Mouse (Mus musculus): ENCODE results near the gene Cdc20. TPM values are rescaled to one million over a fixed set of nuclear protein-coding genes. Genes with fewer than 3 reads are reported as not detected.

The Cdc20 gene
- total RNA-seq, 1 experiment from 2014 or later: 63.3 TPM

GRCm38 (mm10) chr4:118387316-118387715 is 49.8 kb downstream of the Cdc20 start:
- no peak for ATAC-seq (replicated peaks in 1 of 2; ENCODE audit: insufficient read depth in 1 of 2, low FRiP score in 2 of 2, low TSS enrichment in 1 of 2, low read depth in 1 of 2, poor library complexity in 2 of 2, severe bottlenecking in 2 of 2)

- ATAC-seq (replicated peaks in 1 of 2; ENCODE audit: insufficient read depth in 1 of 2, low FRiP score in 2 of 2, low TSS enrichment in 1 of 2, low read depth in 1 of 2, poor library complexity in 2 of 2, severe bottlenecking in 2 of 2): no peak
Observed at GRCm38 (mm10) chr4:118383271-118383670, 53.9 kb downstream of the Cdc20 start.

Other genes starting within 250 kb of the Cdc20 start
- gene Ptprf, start 145.9 kb downstream of the Cdc20 start, total RNA-seq (2017): 0.60 and 1.1 TPM in 2 replicates
- gene Szt2, start 28.1 kb downstream of the Cdc20 start, total RNA-seq (2017): 5.2 and 7.0 TPM in 2 replicates
- gene Med8, start 28.0 kb downstream of the Cdc20 start, total RNA-seq (2017): 35.9 and 70.3 TPM in 2 replicates
- gene Elovl1, start 9.3 kb downstream of the Cdc20 start, total RNA-seq (2017): 35.4 and 39.4 TPM in 2 replicates
- gene Mpl, start 20.2 kb upstream of the Cdc20 start, total RNA-seq (2017): 31.3 and 33.8 TPM in 2 replicates
- gene Tie1, start 52.7 kb upstream of the Cdc20 start, total RNA-seq (2017): 23.3 and 24.5 TPM in 2 replicates
- not detected in 2 replicates for gene 2610528J11Rik, start 89.6 kb upstream of the Cdc20 start, total RNA-seq (2017)
- not detected in 2 replicates for gene Tmem125, start 106.7 kb upstream of the Cdc20 start, total RNA-seq (2017)
- gene Cfap57, start 183.4 kb upstream of the Cdc20 start, total RNA-seq (2017): 0.19 and 2.0 TPM in 2 replicates
- gene Ebna1bp2, start 183.4 kb upstream of the Cdc20 start, total RNA-seq (2017): 106 and 124 TPM in 2 replicates
- gene Olfr62, start 221.6 kb upstream of the Cdc20 start, total RNA-seq (2017): not detected in 2 replicates